Mouse (Mus musculus) CD8-positive naive resting alpha-beta T cell, adult 2 months (primary cell): ENCODE data around the gene Copz2.
"Not testable (repeated sequence)": the region's sequence is repeated elsewhere in the genome, so short reads cannot be mapped to it uniquely, and the experiment has no call there.

Experiments
- DNase-seq, 2 experiments: peaks; one replicate each; pipeline ENCODE4 v3.0.0; 2022; ENCODE audit warnings: low read depth in 2 of 2, low spot score in 2 of 2

Gene Copz2

GRCm38 (mm10) chr11:96828881-96829280, 20.8 kb upstream of the Copz2 start:
- no peak for DNase-seq

- no peak for DNase-seq
Measured at GRCm38 (mm10) chr11:96829403-96829812, 20.3 kb upstream of the Copz2 start.

GRCm38 (mm10) chr11:96829813-96830538, 19.7 kb upstream of the Copz2 start, which contains the start of gene Nfe2l1:
Nfe2l1 (minus strand) TSS chr11:96829968.
- peak; percentile 95 to 97 for DNase-seq

GRCm38 (mm10) chr11:96830539-96831216, 19.0 kb upstream of the Copz2 start:
- DNase-seq, result no peak

- no peak for DNase-seq
Measured at GRCm38 (mm10) chr11:96831516-96831915, 18.2 kb upstream of the Copz2 start.

GRCm38 (mm10) chr11:96832541-96832940, 17.1 kb upstream of the Copz2 start:
- no peak for DNase-seq

- DNase-seq, result no peak
Measured at GRCm38 (mm10) chr11:96832973-96833372, 16.7 kb upstream of the Copz2 start.

GRCm38 (mm10) chr11:96834127-96834526, 15.5 kb upstream of the Copz2 start:
- no peak for DNase-seq

- no peak for DNase-seq
Measured at GRCm38 (mm10) chr11:96837298-96837697, 12.4 kb upstream of the Copz2 start.

- DNase-seq, result no peak
Measured at GRCm38 (mm10) chr11:96838341-96838740, 11.3 kb upstream of the Copz2 start.

- DNase-seq, result no peak
Measured at GRCm38 (mm10) chr11:96839428-96839827, 10.2 kb upstream of the Copz2 start.

- DNase-seq, result no peak
Measured at GRCm38 (mm10) chr11:96839877-96840276, 9.8 kb upstream of the Copz2 start.

- no peak for DNase-seq
Measured at GRCm38 (mm10) chr11:96840290-96840689, 9.4 kb upstream of the Copz2 start.

GRCm38 (mm10) chr11:96843627-96844026, 6.0 kb upstream of the Copz2 start:
- DNase-seq, result no peak

GRCm38 (mm10) chr11:96847240-96847639, 2.4 kb upstream of the Copz2 start:
- no peak for DNase-seq

GRCm38 (mm10) chr11:96848694-96849093, 976 bp upstream of the Copz2 start:
- DNase-seq, result no peak

- DNase-seq, result not testable (repeated sequence)
Measured at GRCm38 (mm10) chr11:96849145-96849544, 525 bp upstream of the Copz2 start.

GRCm38 (mm10) chr11:96857446-96857845, 7.8 kb downstream of the Copz2 start:
- DNase-seq, result no peak

GRCm38 (mm10) chr11:96859635-96860034, 10.0 kb downstream of the Copz2 start:
- DNase-seq, result no peak

GRCm38 (mm10) chr11:96860564-96860963, 10.9 kb downstream of the Copz2 start:
- DNase-seq, result peak; percentile 63 to 71

- no peak for DNase-seq
Measured at GRCm38 (mm10) chr11:96861446-96861845, 11.8 kb downstream of the Copz2 start.

GRCm38 (mm10) chr11:96861878-96862289, 12.2 kb downstream of the Copz2 start:
- DNase-seq, result peak; percentile 96 to 97
